Mouse (Mus musculus) left cerebral cortex, adult 8-10 months (tissue): Measurements from ENCODE around the gene Ccdc27. TPM values are rescaled to one million over a fixed set of nuclear protein-coding genes. Genes with fewer than 3 reads are reported as not detected.
A peak's percentile ranks its signal among the peaks of the same experiment; 100 is the strongest.

Experiments used
- DNase-seq, 2 experiments: peaks; one replicate each; pipeline ENCODE4 v3.0.0; 2022; ENCODE audit warnings: low spot score in 2 of 2
- total RNA-seq, 4 experiments: library from RNA; stranded (reverse); gene quantifications; 2 replicates each; pipeline ENCODE4 v1.2.4; 2022

Ccdc27 gene
- under 1 TPM in 1 of 4 experiments, not detected in 3; 0.17 TPM for total RNA-seq

DNA sequence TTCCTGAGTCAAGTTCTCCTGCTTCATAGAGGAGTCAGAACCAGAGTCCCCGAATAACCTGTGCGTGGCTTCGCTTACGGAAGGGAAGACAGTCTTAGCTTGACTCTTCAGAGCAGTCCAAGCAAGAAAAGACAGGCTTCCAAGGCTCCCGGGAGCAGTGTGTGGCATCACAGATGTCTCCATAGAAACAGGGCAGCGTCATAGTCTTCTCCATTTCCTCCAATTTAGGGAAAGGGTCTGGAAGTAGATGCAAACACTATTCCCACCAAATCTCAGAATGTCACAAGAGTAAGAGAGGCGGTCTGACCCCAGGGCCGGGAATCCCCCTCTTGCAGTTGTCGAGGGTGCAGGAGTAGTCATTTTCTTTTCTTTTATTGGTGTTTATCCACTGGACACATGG is at the start of gene Ccdc27:
TSS of gene Ccdc27 (minus strand) at position 101 of the 400 bp plus-strand sequence.
- no peak for DNase-seq

GRCm38 (mm10) chr4:154091356-154091755 is 48.9 kb upstream of the Ccdc27 start:
- no peak for DNase-seq

DNA sequence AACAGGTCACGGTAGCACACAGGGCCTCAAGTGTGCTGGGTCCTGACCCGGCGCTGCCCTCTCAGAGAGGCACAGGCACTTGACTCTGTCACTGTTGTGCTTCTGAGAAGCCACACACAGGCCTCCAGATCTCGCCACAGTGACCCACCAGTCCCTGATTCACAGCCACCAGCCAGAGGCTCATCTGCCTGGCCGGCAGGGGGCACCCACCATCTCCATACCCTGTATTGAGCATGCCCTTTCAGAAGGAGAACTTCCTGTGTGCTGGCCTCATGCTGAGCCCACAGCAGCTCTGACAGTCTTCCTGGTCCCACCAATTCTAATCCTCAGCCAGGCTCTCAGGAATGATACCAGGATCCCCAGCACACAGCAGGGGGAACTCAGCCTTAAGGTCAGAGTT is 46.7 kb upstream of the Ccdc27 start:
- no peak for DNase-seq

GRCm38 (mm10) chr4:154086436-154086835 is 44.0 kb upstream of the Ccdc27 start:
- no peak for DNase-seq

DNA sequence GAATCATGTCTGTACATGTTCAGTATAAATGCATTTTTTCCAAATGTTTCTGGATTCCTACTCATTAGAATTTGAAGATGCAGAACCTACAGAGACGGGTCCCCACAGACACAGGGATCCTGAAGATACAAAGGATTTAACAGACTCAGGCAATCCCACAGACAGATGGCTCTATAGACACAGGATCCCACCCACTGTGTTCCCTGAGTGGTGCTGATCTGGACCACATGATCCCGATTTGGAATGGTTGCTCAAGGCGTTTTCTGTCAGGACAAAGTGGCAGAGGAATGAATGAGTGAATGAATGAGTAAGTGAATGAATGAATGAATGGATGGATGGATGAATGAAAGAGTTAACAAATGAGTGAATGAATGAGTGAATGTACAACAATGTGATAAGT is 43.4 kb upstream of the Ccdc27 start:
- peak in 1 of 2 experiments; percentile 24 for DNase-seq

GRCm38 (mm10) chr4:154081974-154082373 is 39.5 kb upstream of the Ccdc27 start:
- no peak for DNase-seq

- DNase-seq = no peak
Measured at GRCm38 (mm10) chr4:154081021-154081420, 38.5 kb upstream of the Ccdc27 start.

DNA sequence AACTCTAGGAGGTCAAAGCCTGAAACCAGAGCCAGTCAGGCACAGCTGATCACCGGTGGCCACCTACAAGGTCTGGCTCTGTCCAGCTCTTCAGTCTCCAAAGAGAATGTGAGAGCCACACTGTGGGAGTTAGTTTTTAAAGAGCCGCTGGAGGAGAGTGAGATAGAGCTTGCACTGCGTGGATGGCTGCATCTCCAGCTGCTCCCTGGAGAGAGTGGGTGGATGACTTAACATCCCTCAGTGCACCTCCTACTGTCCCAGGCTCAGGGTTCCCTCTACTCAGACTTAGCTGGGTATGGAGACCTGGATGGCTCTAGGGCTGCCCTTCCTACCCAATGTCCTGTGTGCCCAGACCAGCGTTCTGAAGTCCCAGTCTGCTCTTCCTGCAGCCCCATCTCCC is 37.7 kb upstream of the Ccdc27 start:
- peak in 1 of 2 experiments; percentile 26 for DNase-seq

- no peak for DNase-seq
Measured at GRCm38 (mm10) chr4:154071941-154072340, 29.5 kb upstream of the Ccdc27 start.

GRCm38 (mm10) chr4:154071521-154071920 is 29.0 kb upstream of the Ccdc27 start:
- DNase-seq = no peak

- no peak for DNase-seq
Measured at GRCm38 (mm10) chr4:154070896-154071295, 28.4 kb upstream of the Ccdc27 start.

DNA sequence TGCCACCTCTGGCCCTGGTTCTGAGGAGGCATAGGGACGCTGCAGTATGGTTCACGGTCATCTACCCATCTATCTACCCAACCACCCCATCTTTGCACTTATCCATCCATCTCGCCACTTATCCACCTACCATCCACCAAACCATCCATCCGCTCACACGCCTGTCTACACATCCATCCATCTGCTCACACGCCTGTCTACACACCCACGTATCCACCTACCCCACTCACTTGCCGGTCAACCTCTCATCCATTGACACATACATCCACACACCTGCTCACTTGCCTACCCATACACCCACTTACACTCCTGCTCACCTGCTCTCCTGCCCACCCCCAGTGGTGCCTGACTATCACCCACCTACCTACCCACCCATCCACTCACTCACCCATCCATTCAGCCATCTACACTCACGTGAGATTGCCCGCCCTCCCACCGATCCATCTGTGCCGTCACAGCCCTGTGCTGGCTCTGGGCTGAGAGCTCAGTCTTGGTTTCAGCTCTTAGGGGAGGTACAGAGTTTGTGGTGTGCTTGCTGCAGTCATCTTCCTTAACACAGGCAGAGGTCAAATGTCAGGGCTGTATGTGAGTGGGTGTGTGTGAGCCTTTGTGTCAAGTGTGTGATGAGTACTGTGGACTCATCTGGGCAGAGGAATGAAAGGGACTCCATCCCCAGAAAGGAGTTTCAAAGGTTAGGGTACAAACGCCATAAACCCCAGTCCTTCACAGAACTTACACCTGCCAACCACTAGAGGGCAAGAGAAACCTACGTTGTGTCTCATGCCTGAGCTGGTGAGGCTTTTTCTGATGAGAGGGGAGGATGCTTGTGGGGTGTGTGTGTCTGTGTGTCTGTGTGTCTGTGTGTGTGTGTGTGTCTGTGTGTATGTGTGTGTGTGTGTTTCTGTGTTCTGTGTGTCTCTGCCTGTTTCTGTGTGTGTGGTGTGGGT is 22.6 kb upstream of the Ccdc27 start:
- DNase-seq = peak in 1 of 2 experiments; percentile 50

- no peak for DNase-seq
Measured at GRCm38 (mm10) chr4:154057696-154058095, 15.2 kb upstream of the Ccdc27 start.

- DNase-seq = no peak
Measured at GRCm38 (mm10) chr4:154056661-154057060, 14.2 kb upstream of the Ccdc27 start.

- DNase-seq = no peak
Measured at GRCm38 (mm10) chr4:154056046-154056445, 13.6 kb upstream of the Ccdc27 start.

- DNase-seq = no peak
Measured at GRCm38 (mm10) chr4:154055482-154055881, 13.0 kb upstream of the Ccdc27 start.

- DNase-seq = no peak
Measured at GRCm38 (mm10) chr4:154053065-154053464, 10.6 kb upstream of the Ccdc27 start.

- peak in 1 of 2 experiments; percentile 33 for DNase-seq
Measured at GRCm38 (mm10) chr4:154051401-154051800, 8.9 kb upstream of the Ccdc27 start.

DNA sequence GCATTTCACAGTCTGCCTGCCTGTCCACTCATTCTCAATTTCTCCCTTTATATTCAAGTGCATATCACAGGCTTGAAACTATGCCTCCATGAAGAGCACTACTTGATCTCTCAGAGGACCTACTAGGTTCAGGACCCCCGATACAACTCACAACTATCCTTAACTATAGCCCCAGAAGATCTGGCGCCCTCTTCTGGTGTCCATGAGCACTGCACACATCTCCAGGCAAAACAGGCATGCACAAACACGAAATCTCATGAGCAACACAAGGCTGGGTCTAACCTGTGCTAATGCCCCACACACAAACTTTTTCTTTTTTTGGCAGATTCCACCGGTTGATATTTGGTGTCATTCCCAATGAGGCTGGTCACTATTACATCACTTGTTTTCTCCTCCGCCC is 3.4 kb upstream of the Ccdc27 start:
- DNase-seq = no peak

GRCm38 (mm10) chr4:154037123-154037522 is 5.4 kb downstream of the Ccdc27 start:
- DNase-seq = no peak

DNA sequence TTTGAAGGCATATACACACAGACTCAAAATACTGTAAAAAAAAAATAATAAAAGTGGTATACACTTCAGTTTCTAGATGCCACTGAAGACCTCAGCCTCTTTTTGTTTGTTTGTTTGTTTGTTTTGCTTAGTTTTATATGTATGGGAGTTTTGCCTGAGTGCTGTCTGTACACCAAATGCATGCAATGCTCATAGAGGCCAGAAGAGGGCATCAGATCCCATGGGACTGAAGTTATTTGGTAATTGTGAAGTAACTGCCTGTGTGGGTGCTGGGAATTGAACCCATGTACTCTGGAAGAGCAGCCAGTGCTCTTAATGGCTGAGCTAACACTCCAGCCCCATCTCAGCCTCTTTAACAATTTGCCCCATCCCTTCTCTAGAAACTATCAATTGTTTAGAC is 13.8 kb downstream of the Ccdc27 start:
- no peak for DNase-seq

DNA sequence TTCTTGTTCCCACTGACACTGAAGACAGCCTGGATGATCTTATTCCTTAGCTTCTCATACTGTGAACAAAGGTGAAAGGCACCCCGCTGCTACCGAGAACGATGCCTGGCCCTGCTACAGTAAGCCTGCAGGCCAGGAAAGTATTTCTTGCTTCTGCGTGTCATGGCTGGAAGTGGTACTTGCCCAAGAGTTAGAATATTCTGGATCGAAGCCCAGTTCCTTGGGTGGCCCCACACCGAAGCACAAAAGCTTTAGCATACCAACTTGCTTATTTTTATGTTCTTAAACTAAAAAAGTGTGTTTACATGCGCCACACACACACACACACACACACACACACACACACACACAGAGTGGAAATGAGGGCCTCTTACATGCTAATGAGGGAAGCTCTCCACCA is 14.4 kb downstream of the Ccdc27 start:
- DNase-seq = no peak

GRCm38 (mm10) chr4:154026441-154026761 is 16.1 kb downstream of the Ccdc27 start:
- no peak for DNase-seq
